Mouse (Mus musculus): ENCODE measurements around the gene Rpl10a.

Rpl10a gene

DNA sequence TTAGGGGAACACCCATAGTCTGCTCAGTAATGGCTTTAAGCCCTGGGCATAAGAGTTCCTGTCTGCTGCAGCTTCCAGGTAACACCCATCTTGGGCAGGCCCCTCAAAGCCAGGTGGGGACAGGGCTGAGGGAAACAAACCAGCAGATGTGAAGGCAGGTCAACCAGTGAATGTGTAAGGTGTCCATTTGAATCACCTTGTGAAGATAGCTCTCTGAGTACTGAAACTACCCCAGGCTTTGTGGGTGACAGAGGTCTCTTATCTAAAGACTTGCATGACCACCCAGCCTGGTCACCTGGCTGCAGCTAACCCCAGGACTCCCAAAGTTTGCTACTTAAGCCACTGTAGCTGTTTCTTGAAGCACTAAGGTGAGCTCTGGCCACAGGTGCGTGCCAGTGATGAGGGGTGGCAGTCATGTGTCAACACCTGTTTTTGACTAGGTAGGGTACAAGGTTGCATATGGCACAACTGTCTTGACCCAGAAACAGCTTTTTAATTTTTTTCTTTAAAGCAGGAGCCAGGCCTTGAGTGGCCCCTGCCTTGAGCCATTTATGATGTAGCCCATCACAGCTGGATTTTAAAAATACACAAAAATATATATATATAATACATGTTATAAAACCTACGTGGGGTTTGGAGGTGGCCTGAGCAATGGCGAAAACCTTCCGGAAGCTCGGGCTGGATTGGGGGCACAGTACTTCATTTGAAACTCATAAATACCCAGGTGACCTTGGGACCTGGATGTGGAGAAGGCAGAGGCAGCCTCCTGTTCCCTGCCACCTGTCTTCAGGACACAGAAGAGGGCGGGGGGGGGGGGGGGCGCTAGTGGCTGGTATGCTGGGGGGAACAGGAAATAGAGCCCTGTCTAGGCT, 3.2 kb downstream of the Rpl10a start:
- DNase-seq, result no peak

DNA sequence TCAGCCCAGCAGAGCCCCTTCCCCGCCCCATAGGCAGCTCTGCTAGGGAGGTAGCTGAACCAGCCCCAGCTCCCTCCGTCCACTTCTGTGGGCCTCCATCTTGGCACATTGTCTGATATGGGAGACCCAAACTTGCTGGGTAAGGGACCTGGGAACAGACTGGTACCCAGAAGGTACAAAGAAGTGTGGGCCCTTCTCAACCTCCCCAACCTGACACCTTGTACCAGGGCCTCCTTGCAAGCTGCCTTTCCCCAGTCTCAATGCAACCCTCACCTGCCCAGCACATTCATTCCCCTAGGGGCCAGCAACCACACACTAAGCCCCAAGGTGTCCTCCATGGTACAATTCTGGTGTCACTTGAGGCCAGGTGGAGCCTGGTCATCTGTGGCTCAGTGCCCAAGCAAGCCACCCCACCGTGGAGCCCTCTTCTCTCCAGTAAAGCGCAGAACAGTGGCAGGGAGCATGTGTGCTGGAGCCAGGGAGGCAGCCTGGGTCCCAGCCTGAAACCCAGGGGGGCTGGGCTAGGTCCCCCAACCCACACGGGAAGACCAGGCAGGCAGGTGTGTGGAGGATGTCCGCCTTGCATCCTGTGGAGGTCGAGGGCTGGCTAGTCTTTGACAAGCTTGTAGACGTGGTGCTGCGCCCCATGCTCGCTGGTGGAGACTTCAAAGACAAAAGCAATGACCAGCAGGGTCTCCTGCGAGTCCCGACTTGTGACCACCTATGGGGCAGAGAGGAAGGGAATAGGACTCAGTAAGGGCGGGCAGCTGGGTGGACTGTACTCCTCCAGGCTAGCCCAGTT, 4.0 kb downstream of the Rpl10a start:
- peak in 1 of 2 experiments; percentile 33 for DNase-seq

DNA sequence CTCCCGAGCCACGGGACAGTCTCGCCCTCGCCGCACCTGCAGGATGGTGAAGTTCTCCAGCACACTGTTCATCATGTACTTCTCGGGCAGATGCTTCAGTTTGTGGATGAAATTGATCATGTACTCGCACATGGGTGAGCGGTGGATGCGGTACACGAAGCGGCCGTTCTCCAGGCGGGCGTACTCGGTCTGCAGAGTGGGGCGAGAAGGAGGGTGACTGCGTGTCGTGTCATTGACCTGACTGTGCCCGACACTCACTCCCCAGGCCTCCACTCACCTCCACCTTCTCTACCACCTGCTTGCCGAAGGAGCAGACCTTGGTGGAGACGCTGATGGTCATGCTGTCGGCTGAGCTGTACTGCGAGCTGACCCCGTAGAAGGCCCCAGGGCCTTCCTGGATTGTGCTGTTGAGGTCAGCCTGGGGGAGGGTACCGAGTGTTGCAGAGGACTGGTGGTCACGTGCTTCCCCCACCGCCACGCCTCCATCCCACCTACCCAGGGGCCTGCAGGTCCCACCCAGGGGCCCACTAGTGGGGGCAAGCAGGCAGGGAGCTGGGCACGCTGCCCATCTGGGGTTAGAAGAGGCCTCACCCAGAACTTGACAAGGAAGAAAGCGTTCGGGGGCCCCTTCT, 4.8 kb downstream of the Rpl10a start:
- peak; percentile 34 to 57 for DNase-seq

DNA sequence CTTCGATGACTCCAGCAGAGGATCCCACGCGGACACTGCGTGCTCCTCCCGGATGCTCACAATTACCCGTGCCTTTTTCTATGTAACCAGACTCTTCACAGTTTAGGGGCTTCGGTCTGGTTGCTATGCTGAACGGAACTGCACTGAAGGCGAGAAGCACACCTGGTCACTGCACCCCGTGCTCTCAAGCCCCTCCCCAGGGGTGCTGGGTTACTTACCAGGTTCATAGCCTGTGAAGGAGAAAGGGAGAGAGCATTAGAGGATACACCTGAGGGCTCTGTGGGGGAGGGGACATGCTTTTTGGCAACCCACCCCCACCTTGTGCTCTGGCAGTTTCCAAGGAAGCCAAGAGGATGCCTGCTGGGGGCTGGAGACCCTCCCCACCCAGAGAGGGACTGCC, 7.0 kb downstream of the Rpl10a start:
- no peak for DNase-seq

DNA sequence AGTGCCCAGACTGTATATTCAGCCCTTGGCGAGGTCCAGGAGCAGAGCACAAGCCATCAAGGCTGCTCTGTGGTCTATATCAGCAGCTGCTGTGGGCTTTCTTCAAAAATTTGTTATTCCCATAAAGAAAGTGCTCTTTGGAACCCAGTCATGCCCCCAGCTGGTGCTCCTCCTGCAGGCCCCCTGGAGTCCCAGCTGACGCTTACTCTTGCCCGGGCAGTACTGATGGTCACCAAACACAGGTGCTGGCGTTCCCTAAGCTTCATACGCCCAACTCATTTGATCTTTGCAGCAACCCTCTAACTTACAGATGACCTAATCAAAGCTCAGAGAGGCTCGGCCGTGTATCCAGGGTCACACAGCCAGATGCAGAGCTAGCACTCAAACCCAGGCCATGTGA, 9.3 kb downstream of the Rpl10a start:
- DNase-seq, result no peak

DNA sequence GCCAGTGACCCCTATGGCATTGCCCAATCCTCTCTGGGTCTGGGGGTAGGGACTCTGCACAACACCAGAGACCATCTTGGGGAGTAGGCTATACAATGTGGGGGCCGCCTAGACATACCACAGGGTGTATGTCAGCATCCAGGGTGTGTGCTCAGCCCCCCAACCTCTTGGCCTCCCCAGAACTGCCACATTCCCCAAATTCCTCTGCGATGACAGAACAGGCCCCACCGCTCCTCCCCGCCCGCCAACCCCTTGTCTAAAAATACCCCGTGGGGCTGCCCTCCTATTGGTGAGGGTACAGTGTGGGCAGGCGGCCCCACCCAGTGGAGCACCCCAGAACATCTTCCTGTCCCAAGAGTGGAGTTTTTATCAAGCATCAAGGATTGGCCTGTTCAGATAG, 12.3 kb downstream of the Rpl10a start:
- DNase-seq, result peak; percentile 53 to 76

DNA sequence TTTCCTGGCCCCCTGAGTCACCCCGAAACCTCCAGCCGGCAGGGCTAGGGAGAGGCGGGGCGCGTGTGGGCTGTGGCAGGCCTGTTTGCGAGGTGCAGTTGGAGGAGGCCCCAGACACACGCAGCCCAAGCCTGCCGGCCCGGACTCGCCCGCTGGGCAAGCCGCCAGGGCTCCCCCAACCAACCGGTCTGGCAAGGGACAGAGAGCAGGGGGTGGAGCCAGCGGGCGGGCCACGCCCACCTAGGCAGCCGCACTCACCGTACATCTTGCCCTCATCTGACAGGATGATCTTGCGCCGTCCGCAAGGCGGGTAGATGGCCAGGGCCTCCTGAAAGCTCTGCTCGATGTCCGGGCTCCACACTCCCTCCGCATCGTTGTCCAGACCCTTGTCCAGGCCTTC, 12.8 kb downstream of the Rpl10a start:
- peak; percentile 95 to 98 for DNase-seq

DNA sequence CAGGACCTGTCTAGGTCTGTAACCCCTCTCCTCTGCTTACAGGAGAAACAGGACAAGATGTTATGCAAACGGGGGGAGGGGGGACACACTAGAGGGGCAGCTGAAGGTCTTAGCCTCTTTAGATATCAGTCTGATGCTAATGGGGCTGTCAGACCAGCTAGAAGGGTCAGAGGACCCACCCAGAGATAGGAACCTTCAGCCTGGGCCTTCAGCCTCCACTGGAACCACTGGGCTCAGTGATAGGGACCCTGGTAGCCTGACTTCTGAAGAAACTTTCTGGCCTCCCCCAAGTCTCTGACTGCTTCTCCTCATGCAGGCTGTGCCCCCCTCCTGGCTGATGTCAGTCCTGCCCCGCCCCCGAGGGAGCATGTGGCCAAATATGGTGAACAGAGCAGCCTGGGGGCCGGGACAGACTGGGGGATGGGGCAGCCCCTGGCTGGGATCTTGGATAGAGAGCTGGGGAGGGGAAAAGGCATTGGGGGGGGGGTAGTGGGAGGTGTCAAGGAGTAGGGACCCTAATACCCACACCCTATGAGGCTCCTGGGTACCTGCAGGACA, 15.9 kb downstream of the Rpl10a start:
- DNase-seq, result peak; percentile 73 to 83

DNA sequence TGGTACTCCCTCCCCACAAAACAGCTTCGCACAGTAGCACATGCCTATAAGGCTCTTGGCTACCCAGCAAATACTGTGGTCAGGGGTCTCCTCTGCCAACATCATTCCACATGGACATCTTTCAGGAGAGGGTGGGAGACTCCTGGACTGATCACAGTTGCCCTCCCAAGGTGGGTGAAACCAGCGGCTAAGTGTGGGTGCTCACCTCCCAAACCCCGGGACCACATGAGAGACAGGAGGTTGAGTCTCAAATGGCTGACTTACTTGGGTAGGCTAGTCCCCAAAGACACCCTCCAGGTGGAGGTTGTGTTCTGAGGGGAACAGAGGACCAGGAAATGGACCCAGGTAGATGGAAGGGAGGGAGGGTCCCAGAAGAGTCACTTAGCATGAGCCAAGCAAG, 16.4 kb downstream of the Rpl10a start:
- no peak for DNase-seq

DNA sequence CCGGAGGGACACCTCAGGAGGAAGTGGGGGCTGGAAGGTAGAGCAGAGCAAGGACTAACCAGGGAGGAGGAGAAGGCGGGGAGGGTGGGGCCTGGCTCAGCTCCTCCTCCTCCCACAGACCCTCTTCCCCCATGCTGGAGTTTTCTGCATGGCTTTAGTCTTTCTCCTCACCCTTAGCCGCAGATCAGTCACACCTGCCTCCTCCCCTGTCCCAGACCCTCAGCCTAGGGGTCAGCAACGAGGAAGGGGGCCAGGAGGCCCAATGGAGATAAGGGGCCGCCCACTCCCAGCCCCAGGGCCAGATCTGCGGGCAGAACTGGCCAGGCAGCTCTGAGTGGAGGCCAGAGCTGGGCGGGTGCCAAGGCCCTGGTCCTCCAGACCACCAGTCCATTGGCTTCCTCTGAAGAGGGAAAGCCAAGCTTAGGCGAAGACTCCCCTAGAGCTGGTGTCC, 17.0 kb downstream of the Rpl10a start:
- DNase-seq, result peak; percentile 60 to 84

DNA sequence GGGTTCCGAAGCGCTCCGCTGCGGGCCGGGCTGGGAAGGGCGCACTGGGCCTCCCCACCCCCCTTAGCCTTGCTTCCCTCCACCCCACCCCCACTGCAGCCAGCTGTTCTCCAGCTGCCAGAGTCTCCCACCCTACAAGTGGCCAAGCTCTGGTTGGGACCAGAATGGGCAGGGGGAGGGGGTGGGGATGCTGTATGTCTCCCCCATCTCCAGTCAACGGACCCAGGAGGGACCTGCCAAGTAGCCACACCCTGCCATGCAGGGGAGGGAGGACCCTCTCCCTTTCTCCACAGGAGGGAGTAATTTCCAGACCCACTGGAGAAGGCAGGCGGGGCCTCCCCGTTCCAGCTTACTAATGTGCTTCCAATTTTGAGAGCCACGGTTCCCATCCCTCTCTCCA, 17.6 kb downstream of the Rpl10a start:
- DNase-seq, result peak; percentile 65 to 79

DNA sequence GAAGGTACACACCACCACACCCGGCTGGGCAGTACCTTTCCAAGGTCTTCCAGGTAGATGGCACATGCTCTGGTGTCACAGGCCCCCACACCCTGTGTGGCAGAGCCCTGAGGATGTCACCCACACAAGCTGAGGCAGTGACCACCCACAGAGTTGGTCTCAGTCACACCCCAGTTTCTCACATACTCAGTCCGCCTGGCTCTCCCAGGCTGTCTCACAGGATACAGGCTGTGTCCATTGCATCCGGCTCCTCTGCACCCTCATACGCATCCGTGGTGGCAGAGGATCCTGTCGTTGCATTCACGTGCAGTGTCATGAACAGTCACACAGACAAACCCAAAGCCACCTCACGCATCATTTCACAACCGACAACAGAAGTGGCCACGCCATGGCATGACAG, 19.1 kb downstream of the Rpl10a start:
- no peak for DNase-seq

DNA sequence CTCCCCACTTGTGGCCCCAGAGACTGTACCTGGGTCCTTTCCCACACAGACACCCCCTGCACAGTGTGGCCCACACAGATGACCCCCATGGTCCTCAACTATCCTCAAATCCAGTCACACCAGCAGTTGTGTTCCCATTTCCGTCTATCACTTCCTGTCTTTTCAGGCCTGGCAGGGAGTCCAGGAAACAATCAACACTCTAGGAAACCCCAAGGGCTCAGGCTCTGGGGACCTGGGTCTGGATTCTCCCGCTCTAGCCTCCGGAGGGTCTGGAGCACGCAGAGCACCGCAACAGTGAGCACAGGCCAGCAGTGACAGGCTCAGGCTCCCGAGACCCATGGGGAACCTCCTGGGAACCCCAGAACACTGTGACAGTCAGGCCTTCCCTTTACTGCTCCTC, 19.9 kb downstream of the Rpl10a start:
- no peak for DNase-seq

DNA sequence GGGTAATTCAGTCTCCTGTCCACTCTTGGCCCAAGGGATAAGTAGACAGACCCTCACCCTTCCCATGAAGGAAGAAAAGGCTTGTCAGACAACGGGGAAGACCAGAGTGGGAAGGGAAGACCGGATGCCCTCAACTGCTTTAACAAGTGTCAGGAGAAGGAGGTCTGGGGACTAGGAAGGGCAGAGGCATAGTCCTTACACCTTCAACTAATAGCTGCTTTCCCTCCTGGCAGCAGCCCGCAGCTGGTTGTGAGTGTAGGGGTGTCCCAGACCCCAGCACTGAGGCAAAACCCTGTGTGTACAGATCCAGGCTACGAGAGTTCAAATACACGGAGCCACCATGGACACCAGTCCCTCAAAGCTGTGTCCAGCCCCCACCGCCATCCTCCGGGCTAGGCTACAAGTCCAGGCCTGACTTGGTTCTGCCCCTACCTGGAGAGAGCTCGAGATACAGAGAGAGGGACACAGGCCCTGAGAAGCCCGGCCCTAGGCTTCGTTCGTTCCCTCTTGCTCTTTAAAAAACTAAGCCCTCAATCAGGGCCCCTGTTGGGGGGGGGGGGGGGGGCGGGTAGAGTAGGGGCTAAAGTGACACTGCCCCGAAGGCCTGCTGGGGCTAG, 21.1 kb downstream of the Rpl10a start:
- DNase-seq, result no peak

DNA sequence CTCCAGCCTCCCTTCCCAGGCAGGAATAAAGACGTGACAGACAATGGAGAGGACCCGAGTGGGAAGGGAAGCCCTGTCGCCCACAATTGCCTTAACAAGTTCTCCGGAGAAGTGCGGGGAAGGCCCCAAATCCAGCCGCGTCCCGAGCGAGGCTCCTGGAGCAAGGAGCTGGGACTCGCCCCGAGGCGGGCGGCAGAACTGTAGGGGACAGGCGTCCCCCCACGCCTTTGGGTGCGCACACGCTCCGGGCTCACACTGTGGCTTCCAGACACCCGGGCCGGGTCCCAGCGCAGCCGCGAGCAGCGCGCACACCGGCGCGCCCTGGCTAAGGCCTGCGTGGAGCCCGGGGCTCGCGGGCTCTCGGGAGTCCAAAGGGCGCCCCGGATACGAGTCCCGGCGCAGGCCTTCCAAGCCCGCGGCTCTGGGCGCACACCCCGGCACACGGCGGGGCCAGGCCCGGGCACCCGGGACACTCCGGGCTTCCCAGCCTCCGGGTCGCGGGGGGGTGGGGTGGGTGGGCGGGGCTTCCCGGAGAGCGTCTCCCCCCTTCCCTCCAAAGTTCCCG, 21.7 kb downstream of the Rpl10a start:
- DNase-seq, result peak in 1 of 2 experiments; percentile 42

DNA sequence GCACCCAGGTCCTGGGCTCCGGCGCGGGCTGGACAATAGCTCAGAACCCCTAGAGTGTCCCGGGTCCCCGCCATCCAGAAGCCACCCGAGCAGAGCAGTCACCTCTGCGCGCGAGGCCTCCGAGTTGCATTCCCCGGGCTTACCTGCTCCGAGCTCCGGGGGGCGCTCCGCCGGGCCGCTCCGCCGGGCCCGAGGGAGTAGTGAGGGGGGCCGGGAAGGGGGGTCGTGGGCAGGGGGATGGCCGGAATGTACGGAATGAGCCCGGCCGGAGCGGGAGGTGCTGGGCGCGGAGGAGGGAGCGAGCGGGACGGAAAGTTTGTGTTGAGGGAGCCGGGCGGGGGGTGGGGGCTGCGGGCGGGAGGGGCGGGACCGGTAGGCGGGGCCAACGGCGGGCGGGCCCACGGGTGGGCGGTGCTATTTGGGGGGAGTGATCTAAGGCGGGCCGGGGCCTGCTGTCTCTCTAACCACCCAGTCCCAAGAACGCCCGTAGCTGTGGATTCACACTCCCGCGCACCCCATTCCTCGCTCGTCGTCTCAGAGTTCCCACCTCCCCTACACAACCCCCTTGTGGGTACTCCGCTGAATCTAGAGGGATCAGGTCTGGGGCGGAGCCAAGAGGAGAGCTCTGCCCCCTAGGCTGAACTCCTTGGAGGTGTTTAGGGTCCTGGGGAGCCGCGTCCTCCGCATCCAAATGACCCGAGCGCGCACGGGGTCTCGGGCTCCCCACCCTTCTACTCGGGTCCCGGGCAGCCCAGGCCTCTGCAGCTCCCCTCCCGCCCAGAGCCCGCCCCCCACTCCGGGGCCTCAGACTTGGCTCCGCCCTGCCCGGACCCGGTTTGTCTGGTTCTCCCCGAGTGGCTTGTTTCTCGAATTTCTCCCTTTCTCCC, 22.4 kb downstream of the Rpl10a start, which contains the start of gene Tead3:
TSS of gene Tead3 (minus strand) at position 352 of the 887 bp plus-strand sequence.
- DNase-seq, result peak; percentile 87 to 91

DNA sequence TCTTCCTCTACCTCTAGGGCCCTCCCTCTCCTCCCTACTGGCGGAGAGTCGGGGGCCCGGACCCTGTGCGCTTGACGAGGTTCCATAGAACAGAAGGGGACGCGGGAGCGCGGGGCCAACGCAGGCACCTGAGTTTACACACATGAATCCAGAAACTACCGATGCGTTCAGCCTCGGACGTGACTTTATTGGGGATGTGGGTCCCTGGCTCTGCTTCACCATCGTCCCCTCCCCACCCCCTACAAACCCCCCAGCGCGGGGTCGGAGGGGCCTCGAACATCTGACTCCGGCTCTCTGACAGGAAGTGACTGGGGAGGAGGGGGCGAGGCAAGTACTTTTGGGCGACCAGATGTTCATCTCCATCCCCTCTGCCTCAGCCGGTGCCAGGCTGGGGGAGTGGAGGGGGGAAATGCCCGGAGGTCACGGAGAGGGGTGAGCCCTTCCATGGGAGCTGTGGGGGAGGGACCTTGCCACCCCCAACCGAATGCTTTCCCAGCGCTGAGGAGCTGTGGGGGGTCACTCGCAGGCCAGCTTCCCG, 23.2 kb downstream of the Rpl10a start:
- peak in 1 of 2 experiments; percentile 64 for DNase-seq

DNA sequence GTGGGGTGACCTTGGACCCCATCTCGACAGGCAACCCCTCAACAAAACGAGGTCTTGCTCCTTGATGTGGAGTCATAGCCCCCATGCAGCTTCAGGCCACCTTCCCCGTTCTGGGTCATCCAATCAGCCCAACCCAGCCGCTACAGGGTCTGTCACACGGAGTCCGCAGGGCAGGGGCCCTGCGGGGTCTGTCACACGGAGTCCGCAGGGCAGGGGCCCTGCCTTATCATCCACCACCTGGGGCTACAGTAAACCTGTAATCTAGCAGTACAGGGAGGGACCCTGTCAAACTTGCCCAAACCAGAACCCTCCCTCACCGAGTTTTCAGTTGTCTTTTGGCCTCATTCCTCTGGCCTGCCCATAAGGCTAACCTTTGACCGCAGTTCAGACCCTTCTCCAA, 23.7 kb downstream of the Rpl10a start:
- no peak for DNase-seq

DNA sequence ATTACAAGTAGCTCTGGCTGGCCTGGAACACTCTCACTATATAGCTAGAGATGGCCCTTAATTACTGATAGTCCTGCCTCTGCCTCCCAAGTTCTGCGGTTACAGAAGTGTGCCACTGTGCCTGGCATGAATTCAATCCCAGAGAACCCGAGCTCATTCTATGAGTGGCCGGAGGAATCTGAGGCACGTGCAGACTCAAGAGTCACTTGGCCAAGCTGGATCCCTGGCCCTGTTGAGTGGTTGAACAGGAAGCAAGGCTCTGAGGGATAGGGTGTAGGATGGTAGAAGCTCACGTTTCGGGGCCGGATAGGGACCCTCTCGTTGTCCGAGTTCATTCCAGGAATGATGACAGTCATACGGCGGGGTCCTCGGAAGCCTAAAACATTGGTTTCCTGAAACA, 27.6 kb downstream of the Rpl10a start:
- DNase-seq, result peak; percentile 65 to 84

DNA sequence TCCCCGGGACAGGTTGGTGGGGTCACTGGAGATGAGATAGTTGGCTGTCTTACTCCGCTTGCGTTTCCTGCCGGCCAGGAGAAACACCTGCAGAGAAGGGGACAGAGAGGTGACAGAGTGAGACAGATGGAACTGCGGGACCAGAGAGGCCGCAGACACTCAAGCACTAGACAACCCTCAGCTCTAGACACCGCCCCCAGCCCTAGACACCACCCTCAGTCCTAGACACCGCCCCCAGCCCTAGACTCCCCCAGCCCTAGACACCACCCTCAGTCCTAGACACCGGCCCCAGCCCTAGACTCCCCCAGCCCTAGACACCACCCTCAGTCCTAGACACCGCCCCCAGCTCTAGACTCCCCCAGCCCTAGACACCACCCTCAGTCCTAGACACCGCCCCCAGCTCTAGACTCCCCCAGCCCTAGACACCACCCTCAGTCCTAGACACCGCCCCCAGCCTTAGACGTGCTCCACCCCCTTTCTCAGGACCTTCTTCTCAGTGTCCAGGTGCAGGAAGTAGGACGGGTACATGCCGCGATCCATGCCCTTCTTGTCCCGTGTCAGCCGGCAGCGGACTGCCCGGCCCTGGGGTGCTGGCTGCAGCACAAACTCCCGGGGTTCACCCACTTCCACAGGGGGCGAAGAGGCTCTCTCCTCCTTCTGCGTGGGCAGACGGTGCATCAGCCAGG, 30.4 kb downstream of the Rpl10a start:
- DNase-seq, result peak in 1 of 2 experiments; percentile 47

Measured in lung, postnatal 4 days (tissue).